Mouse (Mus musculus): ENCODE measurements around the gene Gm13090.

DNA sequence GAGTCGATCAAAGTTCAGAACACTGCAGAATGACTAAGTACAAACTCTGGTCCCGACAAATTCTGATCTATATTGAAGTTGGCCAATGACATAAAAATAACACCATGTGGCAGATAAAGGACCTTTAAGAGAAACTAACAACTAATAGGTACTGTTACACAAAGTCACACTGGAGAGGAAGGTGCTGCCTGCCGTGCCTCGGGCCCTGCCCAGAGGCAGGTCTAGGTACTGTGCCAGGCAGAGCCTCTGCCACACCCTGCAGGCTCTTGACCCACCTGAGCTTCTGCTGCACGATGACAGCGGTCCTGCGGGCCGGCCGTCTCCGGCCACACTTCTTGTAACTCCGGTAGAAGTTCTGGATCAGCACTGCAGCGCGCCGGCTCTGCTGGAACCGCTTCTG, 14.6 kb upstream of the Gm13090 start:
- TF ChIP-seq POLR2A (IDR thresholded peaks at IDR 0.05; ENCODE audit: insufficient read depth, low read depth, low read length) (no peak), CTCF (IDR thresholded peaks at IDR 0.05) (no peak), EP300 (IDR thresholded peaks at IDR 0.05; ENCODE audit: insufficient read depth, low read depth, low read length) (no peak)
